Mouse (Mus musculus): ENCODE data around the gene Tnfrsf21. TPM values are rescaled to one million over a fixed set of nuclear protein-coding genes. Genes with fewer than 3 reads are reported as not detected.

Tnfrsf21 gene
- polyA plus RNA-seq, 1 experiment from 2014 or later: 15.6 TPM

GRCm38 (mm10) chr17:43058277-43059025 lies 42.1 kb downstream of the Tnfrsf21 start:
- Histone ChIP-seq H3K27me3 (ENCODE audit: control insufficient read depth, insufficient read depth, low read length) (no peaks in the 10 kb centered on the region), H3K9me3 (ENCODE audit: control insufficient read depth, low read length) (no peaks in the 10 kb centered on the region), H3K9ac (ENCODE audit: low read length) (no peak overlapping the region), H3K4me1 (ENCODE audit: control insufficient read depth, insufficient read depth, low read length) (no peaks in the 10 kb centered on the region), H3K4me3 (ENCODE audit: low read depth, low read length) (no peak overlapping the region), H3K27ac (replicated peaks; ENCODE audit: low read depth, low read length) (no peak overlapping the region), H3K4me2 (ENCODE audit: low read depth, severe bottlenecking) (no peak overlapping the region), H3K36me3 (ENCODE audit: control insufficient read depth, insufficient read depth, low read length) (no peaks in the 10 kb centered on the region)
- DNase-seq (ENCODE audit: low spot score) (no peak), ATAC-seq (ENCODE audit: insufficient number of reproducible peaks, low FRiP score, low TSS enrichment, low read depth) (no peak)
- 91% methylated on average over 11 of the region's 11 CpGs for WGBS

- no peaks in the 10 kb centered on the region for H3K4me1 ChIP-seq (ENCODE audit: control insufficient read depth, insufficient read depth, low read length)
These were observed 48.4 kb downstream of the Tnfrsf21 start for GRCm38 (mm10) chr17:43064705-43065104.

GRCm38 (mm10) chr17:43068846-43069553 lies 52.6 kb downstream of the Tnfrsf21 start:
- DNase-seq (ENCODE audit: low spot score): no peak
- H3K4me2 ChIP-seq (ENCODE audit: low read depth, severe bottlenecking): no peak overlapping the region
- no peak overlapping the region for H3K4me3 ChIP-seq (ENCODE audit: low read depth, low read length)
- H3K4me1 ChIP-seq (ENCODE audit: control insufficient read depth, insufficient read depth, low read length): no peaks in the 10 kb centered on the region
- H3K36me3 ChIP-seq (ENCODE audit: control insufficient read depth, insufficient read depth, low read length): 0 out of 2 replicates have a peak, but pooled peaks cover 3% of the 10 kb centered on the region
- no peak for ATAC-seq (ENCODE audit: insufficient number of reproducible peaks, low FRiP score, low TSS enrichment, low read depth)
- 78% methylated on average over 7 of the region's 7 CpGs for WGBS
- no peak overlapping the region for H3K9ac ChIP-seq (ENCODE audit: low read length)
- H3K9me3 ChIP-seq (ENCODE audit: control insufficient read depth, low read length): no peaks in the 10 kb centered on the region
- no peaks in the 10 kb centered on the region for H3K27me3 ChIP-seq (ENCODE audit: control insufficient read depth, insufficient read depth, low read length)
- H3K27ac ChIP-seq (replicated peaks; ENCODE audit: low read depth, low read length): no peak overlapping the region

More at GRCm38 (mm10) chr17:43064705-43065104, 48.4 kb downstream of the Tnfrsf21 start:
- no peak overlapping the region for H3K9ac ChIP-seq (ENCODE audit: low read length)
- no peaks in the 10 kb centered on the region for H3K9me3 ChIP-seq (ENCODE audit: control insufficient read depth, low read length)
- no peaks in the 10 kb centered on the region for H3K27me3 ChIP-seq (ENCODE audit: control insufficient read depth, insufficient read depth, low read length)
- 94% methylated on average over 6 of the region's 6 CpGs for WGBS
- ATAC-seq (ENCODE audit: insufficient number of reproducible peaks, low FRiP score, low TSS enrichment, low read depth) (no peak), DNase-seq (ENCODE audit: low spot score) (no peak)
- 0 out of 2 replicates have a peak, but pooled peaks cover 3% of the 10 kb centered on the region for H3K36me3 ChIP-seq (ENCODE audit: control insufficient read depth, insufficient read depth, low read length)
- H3K4me2 ChIP-seq (ENCODE audit: low read depth, severe bottlenecking): no peak overlapping the region
- H3K4me3 ChIP-seq (ENCODE audit: low read depth, low read length): no peak overlapping the region
- no peak overlapping the region for H3K27ac ChIP-seq (replicated peaks; ENCODE audit: low read depth, low read length)

GRCm38 (mm10) chr17:43070946-43071345 lies 54.6 kb downstream of the Tnfrsf21 start:
- ATAC-seq (ENCODE audit: insufficient number of reproducible peaks, low FRiP score, low TSS enrichment, low read depth) (no peak), DNase-seq (ENCODE audit: low spot score) (no peak)
- H3K9me3 ChIP-seq (ENCODE audit: control insufficient read depth, low read length): no peaks in the 10 kb centered on the region
- no peaks in the 10 kb centered on the region for H3K4me1 ChIP-seq (ENCODE audit: control insufficient read depth, insufficient read depth, low read length)
- no peak overlapping the region for H3K27ac ChIP-seq (replicated peaks; ENCODE audit: low read depth, low read length)
- 0 out of 2 replicates have a peak, but pooled peaks cover 3% of the 10 kb centered on the region for H3K36me3 ChIP-seq (ENCODE audit: control insufficient read depth, insufficient read depth, low read length)
- no peak overlapping the region for H3K4me2 ChIP-seq (ENCODE audit: low read depth, severe bottlenecking)
- H3K4me3 ChIP-seq (ENCODE audit: low read depth, low read length): no peak overlapping the region
- no peak overlapping the region for H3K9ac ChIP-seq (ENCODE audit: low read length)
- WGBS: 79% methylated on average over 2 of the region's 2 CpGs
- no peaks in the 10 kb centered on the region for H3K27me3 ChIP-seq (ENCODE audit: control insufficient read depth, insufficient read depth, low read length)

DNA sequence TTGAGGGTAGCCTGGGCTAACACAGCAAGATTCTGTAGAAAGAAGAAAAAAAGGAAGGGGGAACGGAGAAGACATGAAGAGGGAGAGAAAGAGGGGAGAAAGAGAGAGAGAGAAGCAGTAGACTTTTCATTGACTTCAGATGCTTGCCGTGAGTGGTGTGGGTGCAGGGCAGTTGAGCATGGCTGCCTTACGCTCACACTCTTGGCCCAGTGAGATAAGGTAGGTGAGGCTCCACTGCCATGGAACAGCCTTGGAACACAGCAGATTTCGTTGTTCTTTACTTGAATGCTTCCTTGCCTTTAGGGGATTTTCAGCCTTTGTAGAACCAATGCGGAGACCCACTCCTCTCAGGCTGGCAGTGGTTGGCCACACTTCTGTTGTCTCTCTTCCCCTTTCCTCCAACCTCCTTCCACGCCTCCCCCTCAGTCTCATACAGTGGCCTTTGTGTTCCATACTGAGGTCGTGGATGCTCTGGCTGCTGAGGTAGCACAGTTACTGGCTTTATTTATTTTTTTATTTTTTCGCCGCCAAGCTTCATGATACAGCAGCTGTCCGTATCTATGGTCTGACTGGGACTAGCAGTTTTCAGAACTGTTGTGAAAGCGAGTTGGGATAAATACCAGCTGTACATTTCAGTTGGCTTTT lies 55.9 kb downstream of the Tnfrsf21 start:
- ATAC-seq (ENCODE audit: insufficient number of reproducible peaks, low FRiP score, low TSS enrichment, low read depth): no peak
- 84% methylated on average over 11 of the region's 11 CpGs for WGBS

DNA sequence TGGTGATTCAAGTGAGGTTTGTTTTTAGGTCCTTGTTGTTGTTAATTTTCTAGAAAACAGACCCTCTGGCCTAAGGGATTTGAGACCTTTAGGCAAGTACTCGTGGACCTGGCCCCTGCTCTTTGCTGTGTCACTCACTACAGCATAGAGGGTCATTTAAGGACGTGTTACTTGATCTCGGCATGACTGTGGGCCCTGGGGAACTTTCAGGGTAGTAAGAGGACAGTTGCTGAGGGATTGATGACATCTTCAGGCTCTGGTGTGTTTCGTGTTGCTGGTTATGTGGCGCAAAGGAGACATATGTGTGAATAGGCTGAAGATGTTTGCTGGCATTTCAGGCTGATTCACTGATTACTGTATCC lies 56.4 kb downstream of the Tnfrsf21 start:
- H3K36me3 ChIP-seq (ENCODE audit: control insufficient read depth, insufficient read depth, low read length): no peaks in the 10 kb centered on the region
- no peaks in the 10 kb centered on the region for H3K27me3 ChIP-seq (ENCODE audit: control insufficient read depth, insufficient read depth, low read length)
- no peak overlapping the region for H3K9ac ChIP-seq (ENCODE audit: low read length)
- no peak overlapping the region for H3K4me2 ChIP-seq (ENCODE audit: low read depth, severe bottlenecking)
- DNase-seq (ENCODE audit: low spot score): no peak
- no peak for ATAC-seq (ENCODE audit: insufficient number of reproducible peaks, low FRiP score, low TSS enrichment, low read depth)
- H3K4me1 ChIP-seq (ENCODE audit: control insufficient read depth, insufficient read depth, low read length): peaks cover 2% of the 10 kb centered on the region; the same call in 1 of the 2 replicates
- H3K9me3 ChIP-seq (ENCODE audit: control insufficient read depth, low read length): no peaks in the 10 kb centered on the region
- 51% methylated on average over 5 of the region's 5 CpGs for WGBS
- H3K27ac ChIP-seq (replicated peaks; ENCODE audit: low read depth, low read length): no peak overlapping the region
- no peak overlapping the region for H3K4me3 ChIP-seq (ENCODE audit: low read depth, low read length)

More for the DNA sequence above, 55.9 kb downstream of the Tnfrsf21 start:
- H3K4me2 ChIP-seq (ENCODE audit: low read depth, severe bottlenecking): no peak overlapping the region
- DNase-seq (ENCODE audit: low spot score): no peak
- H3K4me3 ChIP-seq (ENCODE audit: low read depth, low read length): no peak overlapping the region
- peaks cover 2% of the 10 kb centered on the region; the same call in 1 of the 2 replicates for H3K4me1 ChIP-seq (ENCODE audit: control insufficient read depth, insufficient read depth, low read length)
- H3K9ac ChIP-seq (ENCODE audit: low read length): no peak overlapping the region
- H3K27ac ChIP-seq (replicated peaks; ENCODE audit: low read depth, low read length): no peak overlapping the region
- no peaks in the 10 kb centered on the region for H3K9me3 ChIP-seq (ENCODE audit: control insufficient read depth, low read length)
- H3K36me3 ChIP-seq (ENCODE audit: control insufficient read depth, insufficient read depth, low read length): 0 out of 2 replicates have a peak, but pooled peaks cover 3% of the 10 kb centered on the region
- no peaks in the 10 kb centered on the region for H3K27me3 ChIP-seq (ENCODE audit: control insufficient read depth, insufficient read depth, low read length)

- Histone ChIP-seq H3K9ac (ENCODE audit: low read length) (no peak overlapping the region), H3K4me2 (ENCODE audit: low read depth, severe bottlenecking) (no peak overlapping the region), H3K9me3 (ENCODE audit: control insufficient read depth, low read length) (no peaks in the 10 kb centered on the region), H3K27ac (replicated peaks; ENCODE audit: low read depth, low read length) (no peak overlapping the region), H3K4me1 (ENCODE audit: control insufficient read depth, insufficient read depth, low read length) (peaks cover 2% of the 10 kb centered on the region; the same call in 1 of the 2 replicates), H3K36me3 (ENCODE audit: control insufficient read depth, insufficient read depth, low read length) (no peaks in the 10 kb centered on the region), H3K27me3 (ENCODE audit: control insufficient read depth, insufficient read depth, low read length) (no peaks in the 10 kb centered on the region), H3K4me3 (ENCODE audit: low read depth, low read length) (no peak overlapping the region)
- ATAC-seq (ENCODE audit: insufficient number of reproducible peaks, low FRiP score, low TSS enrichment, low read depth) (no peak), DNase-seq (ENCODE audit: low spot score) (no peak)
- 89% methylated on average over 5 of the region's 5 CpGs for WGBS
These were observed 58.0 kb downstream of the Tnfrsf21 start for GRCm38 (mm10) chr17:43074391-43074790.

DNA sequence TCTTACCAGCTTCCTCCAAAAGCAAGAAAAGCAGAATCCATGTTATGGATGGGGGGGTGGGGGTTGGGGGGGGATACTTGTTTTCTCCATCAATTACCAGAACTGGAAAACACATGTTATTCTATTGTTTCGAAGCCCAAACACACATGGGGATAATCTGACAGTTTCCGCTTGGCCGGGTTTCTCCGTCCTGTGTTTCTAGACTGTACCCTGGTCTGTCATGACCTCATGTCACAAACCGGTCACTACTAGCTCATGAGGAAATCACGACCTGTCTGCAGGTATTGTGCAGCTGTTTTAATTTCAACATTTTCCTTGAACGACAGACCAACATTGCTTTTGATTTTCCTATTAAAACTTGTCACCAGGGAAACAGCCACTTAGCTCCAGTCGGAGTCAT lies 58.7 kb downstream of the Tnfrsf21 start:
- peaks cover 2% of the 10 kb centered on the region; the same call in 1 of the 2 replicates for H3K4me1 ChIP-seq (ENCODE audit: control insufficient read depth, insufficient read depth, low read length)
- 76% methylated on average over 8 of the region's 8 CpGs for WGBS
- H3K27ac ChIP-seq (replicated peaks; ENCODE audit: low read depth, low read length): no peak overlapping the region
- H3K4me3 ChIP-seq (ENCODE audit: low read depth, low read length): no peak overlapping the region
- no peaks in the 10 kb centered on the region for H3K36me3 ChIP-seq (ENCODE audit: control insufficient read depth, insufficient read depth, low read length)
- H3K9me3 ChIP-seq (ENCODE audit: control insufficient read depth, low read length): no peaks in the 10 kb centered on the region
- DNase-seq (ENCODE audit: low spot score) (no peak), ATAC-seq (ENCODE audit: insufficient number of reproducible peaks, low FRiP score, low TSS enrichment, low read depth) (no peak)
- H3K9ac ChIP-seq (ENCODE audit: low read length): no peak overlapping the region
- H3K4me2 ChIP-seq (ENCODE audit: low read depth, severe bottlenecking): no peak overlapping the region
- no peaks in the 10 kb centered on the region for H3K27me3 ChIP-seq (ENCODE audit: control insufficient read depth, insufficient read depth, low read length)
